Mouse (Mus musculus): ENCODE data around the gene Slc31a1. TPM values are rescaled to one million over a fixed set of nuclear protein-coding genes. Genes with fewer than 3 reads are reported as not detected.

The Slc31a1 gene
- polyA plus RNA-seq, 1 experiment from 2014 or later, result 53.2 TPM

DNA sequence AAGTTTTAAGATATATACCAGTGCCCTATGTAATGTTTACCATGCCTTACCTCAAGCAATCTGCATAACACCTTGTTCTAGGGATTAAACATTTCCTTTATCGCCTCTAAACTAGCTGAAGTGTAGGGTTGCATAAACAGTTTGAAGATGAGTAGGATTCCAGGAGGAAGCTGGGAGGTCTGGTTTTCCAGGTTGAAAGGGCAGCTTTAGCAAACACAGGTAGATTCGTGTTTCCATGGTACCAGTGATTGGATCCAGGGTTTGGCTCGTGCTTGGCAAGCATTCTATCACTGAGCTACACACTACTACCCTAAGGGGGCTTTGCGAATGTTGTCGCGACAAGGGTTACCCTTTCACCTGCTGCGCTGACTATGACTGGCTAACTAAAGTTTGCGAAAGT, 3.8 kb downstream of the Slc31a1 start:
- H3K27me3 ChIP-seq, result no peaks in the 10 kb centered on the region
- 77% methylated on average over 8 of the region's 8 CpGs for WGBS
- no peaks in the 10 kb centered on the region for H3K9me3 ChIP-seq (replicated peaks)
- peaks cover 12% of the 10 kb centered on the region for H3K4me1 ChIP-seq
- no peaks in the 10 kb centered on the region for H3K36me3 ChIP-seq
- ATAC-seq (ENCODE audit: insufficient number of reproducible peaks, low FRiP score, low TSS enrichment, low read depth), result no peak
- H3K4me2 ChIP-seq (replicated peaks), result no peak overlapping the region
- H3K27ac ChIP-seq (replicated peaks), result no peak overlapping the region
- no peak overlapping the region for H3K4me3 ChIP-seq (replicated peaks)
- H3K9ac ChIP-seq, result no peak overlapping the region

DNA sequence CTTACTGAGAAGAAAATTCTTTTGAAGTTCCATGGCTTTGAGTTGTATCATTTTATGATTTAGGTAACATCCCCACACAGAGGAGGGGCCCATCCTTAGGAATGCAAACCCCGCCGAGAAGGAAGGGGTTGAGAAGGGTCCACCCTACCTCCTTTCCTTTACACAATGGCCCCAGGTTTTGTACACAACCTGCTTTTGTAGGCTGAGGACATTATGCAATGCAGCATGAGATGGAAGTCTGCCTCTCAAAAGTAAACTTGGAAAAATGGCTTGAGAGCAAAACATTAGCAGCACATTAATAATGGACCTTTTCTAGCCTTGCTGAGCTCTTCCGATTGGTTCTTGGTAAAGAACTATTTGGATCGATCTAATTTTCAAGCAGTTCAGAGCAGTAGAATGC, 5.8 kb downstream of the Slc31a1 start:
- Histone ChIP-seq H3K9ac (no peak overlapping the region), H3K4me1 (peaks cover 7% of the 10 kb centered on the region; the same call in 1 of the 2 replicates), H3K36me3 (no peaks in the 10 kb centered on the region), H3K4me3 (replicated peaks) (no peak overlapping the region), H3K27ac (replicated peaks) (no peak overlapping the region), H3K27me3 (no peaks in the 10 kb centered on the region), H3K4me2 (replicated peaks) (no peak overlapping the region), H3K9me3 (replicated peaks) (no peaks in the 10 kb centered on the region)
- no peak for ATAC-seq (ENCODE audit: insufficient number of reproducible peaks, low FRiP score, low TSS enrichment, low read depth)
- WGBS, result 75% methylated on average over 4 of the region's 4 CpGs

DNA sequence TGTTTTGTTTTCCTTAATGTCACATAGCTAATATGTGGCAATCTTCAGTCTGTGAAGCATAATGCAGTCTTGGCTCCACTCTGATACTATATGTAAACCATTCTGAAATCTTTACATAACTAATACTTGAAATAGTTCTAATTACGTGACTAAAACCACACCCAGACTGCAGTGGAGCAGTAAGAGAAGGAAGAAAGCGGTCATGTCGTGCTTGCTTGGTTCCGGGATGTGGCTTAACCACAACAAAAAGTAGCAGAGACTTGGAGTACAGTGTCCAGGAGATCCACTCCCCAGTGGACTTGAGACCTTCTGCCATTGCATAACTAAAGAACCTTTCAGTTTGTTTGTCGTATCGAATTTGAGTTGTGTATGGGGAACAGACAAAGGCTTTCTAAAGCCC, 7.1 kb downstream of the Slc31a1 start:
- Histone ChIP-seq H3K9ac (no peak overlapping the region), H3K27me3 (no peaks in the 10 kb centered on the region), H3K36me3 (no peaks in the 10 kb centered on the region), H3K27ac (replicated peaks) (no peak overlapping the region), H3K4me2 (replicated peaks) (no peak overlapping the region), H3K9me3 (replicated peaks) (no peaks in the 10 kb centered on the region), H3K4me3 (replicated peaks) (no peak overlapping the region), H3K4me1 (no peaks in the 10 kb centered on the region)
- 80% methylated on average over 6 of the region's 6 CpGs for WGBS
- no peak for ATAC-seq (ENCODE audit: insufficient number of reproducible peaks, low FRiP score, low TSS enrichment, low read depth)

DNA sequence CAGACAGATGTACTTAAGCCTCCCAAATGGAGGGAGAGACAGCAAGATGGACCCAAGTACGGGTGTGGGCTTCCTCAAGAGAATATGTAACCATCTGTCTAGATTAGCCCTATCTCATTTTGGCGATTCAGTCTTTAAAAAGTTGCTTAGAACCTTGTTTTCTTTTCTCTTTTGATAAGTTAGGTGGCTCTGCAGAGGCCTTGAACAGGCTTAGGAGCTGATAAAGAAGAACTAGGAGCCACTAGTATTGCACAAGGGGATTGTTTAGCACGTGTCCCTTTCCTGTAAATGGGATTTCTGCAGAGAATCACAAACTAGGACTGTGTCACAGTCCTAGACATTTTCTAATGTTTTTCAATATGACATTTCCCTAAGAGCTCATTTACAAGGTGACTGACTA, 8.6 kb downstream of the Slc31a1 start:
- H3K27ac ChIP-seq (replicated peaks), result no peak overlapping the region
- H3K9me3 ChIP-seq (replicated peaks), result no peaks in the 10 kb centered on the region
- no peak overlapping the region for H3K4me2 ChIP-seq (replicated peaks)
- no peak overlapping the region for H3K9ac ChIP-seq
- H3K36me3 ChIP-seq, result no peaks in the 10 kb centered on the region
- no peak overlapping the region for H3K4me3 ChIP-seq (replicated peaks)
- H3K27me3 ChIP-seq, result no peaks in the 10 kb centered on the region
- 81% methylated on average over 3 of the region's 3 CpGs for WGBS
- H3K4me1 ChIP-seq, result 0 out of 2 replicates have a peak, but pooled peaks cover 6% of the 10 kb centered on the region
- ATAC-seq (ENCODE audit: insufficient number of reproducible peaks, low FRiP score, low TSS enrichment, low read depth), result no peak

DNA sequence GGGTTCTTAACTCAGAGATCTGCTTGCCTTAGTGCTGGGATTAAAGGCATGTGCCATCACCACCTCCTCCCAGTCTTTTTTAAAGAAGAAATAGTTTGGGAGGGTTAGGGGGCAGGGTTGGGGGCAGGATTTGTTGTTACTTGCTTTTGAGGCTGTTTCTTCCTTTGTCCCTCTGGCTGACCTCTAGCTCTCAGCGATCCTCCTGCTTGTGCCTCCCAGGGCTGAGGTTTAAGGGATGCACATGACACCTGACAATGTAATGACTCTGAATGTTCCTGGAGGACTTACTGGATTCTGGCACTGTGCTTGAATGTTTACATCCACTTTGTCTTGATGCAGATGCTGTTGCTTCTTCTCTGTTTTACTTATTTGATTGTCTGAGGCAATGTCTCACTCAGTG, 11.9 kb downstream of the Slc31a1 start:
- H3K27ac ChIP-seq (replicated peaks), result no peak overlapping the region
- no peaks in the 10 kb centered on the region for H3K36me3 ChIP-seq
- 0 out of 2 replicates have a peak, but pooled peaks cover 6% of the 10 kb centered on the region for H3K4me1 ChIP-seq
- WGBS, result 47% methylated on average over 1 of the region's 1 CpGs
- no peaks in the 10 kb centered on the region for H3K9me3 ChIP-seq (replicated peaks)
- H3K27me3 ChIP-seq, result no peaks in the 10 kb centered on the region
- H3K9ac ChIP-seq, result no peak overlapping the region
- no peak overlapping the region for H3K4me3 ChIP-seq (replicated peaks)
- no peak for ATAC-seq (ENCODE audit: insufficient number of reproducible peaks, low FRiP score, low TSS enrichment, low read depth)
- H3K4me2 ChIP-seq (replicated peaks), result no peak overlapping the region

DNA sequence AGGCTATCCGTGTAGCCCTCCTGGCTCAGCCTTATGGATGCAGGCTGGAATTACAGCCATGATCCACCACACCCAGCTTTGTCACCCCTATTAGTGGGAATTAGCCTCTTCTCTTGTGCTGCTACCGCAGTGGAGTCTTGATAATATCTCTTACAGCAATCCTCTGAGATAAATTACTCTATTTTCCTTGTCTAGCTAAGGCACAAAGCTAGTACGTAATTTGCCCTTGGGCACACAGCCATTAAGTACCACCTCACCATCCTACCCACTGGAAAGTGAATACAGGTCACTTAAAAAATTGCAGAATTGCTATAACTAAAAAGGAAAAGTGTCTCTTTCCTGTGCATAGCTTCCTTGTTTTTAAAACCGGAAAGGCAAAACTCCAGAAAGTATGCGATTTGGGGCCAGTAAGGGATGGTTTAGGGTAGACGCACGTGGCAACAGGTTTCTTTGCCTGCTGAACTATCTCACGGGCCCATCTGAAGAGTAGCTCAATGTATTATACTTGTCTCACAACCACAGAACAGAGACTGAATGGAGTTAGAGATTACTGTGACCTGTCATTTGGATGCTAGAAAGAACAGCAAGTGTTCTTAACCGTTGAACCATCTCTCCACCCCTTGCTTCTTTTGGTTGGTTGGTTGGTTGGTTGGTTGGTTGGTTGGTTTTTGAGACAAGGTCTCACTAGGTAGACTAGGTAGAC, 12.4 kb downstream of the Slc31a1 start:
- no peak overlapping the region for H3K4me2 ChIP-seq (replicated peaks)
- WGBS, result 66% methylated on average over 9 of the region's 9 CpGs
- no peak for ATAC-seq (ENCODE audit: insufficient number of reproducible peaks, low FRiP score, low TSS enrichment, low read depth)
- H3K4me1 ChIP-seq, result 0 out of 2 replicates have a peak, but pooled peaks cover 6% of the 10 kb centered on the region
- no peaks in the 10 kb centered on the region for H3K36me3 ChIP-seq
- H3K4me3 ChIP-seq (replicated peaks), result no peak overlapping the region
- H3K27me3 ChIP-seq, result no peaks in the 10 kb centered on the region
- H3K27ac ChIP-seq (replicated peaks), result no peak overlapping the region
- no peak overlapping the region for H3K9ac ChIP-seq
- no peaks in the 10 kb centered on the region for H3K9me3 ChIP-seq (replicated peaks)

DNA sequence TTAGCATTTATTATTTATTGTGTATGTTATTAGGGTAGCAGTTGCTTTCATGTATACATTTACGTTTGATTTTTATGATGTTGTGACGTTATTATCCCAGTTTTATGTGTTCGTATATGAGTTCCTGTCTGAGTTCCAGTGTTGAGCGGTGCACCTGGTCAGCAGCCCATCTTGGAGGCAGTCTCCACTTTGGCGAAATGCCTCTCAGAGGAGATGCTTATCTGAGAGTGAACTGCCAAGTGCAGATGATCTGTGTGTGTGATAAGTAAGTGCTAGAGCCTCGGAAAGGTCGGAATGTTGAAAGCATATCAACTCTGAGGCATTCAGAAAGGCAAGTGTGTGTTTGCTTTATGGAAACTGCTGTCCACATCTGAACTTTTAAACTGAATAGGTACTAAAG, 13.1 kb downstream of the Slc31a1 start:
- ATAC-seq (ENCODE audit: insufficient number of reproducible peaks, low FRiP score, low TSS enrichment, low read depth), result no peak

DNA sequence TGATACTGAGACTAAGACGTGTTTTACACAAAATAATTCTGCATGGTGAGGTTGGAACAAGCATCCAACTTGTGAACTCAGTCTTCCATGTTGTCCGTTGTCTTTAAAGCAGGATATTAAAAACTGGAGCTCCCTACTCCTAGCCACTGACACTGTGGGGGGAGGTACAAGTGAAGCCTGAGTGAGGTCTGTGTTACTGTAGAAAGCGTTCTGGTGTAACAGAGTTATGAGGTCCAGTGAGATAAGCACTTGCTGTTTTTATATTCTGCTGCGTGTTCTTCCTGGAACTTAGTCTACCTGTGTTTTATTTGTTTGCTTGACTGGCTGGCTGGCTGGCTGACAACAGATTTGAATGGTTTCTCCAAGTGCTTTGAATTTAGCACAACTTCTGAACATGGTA, 13.8 kb downstream of the Slc31a1 start:
- H3K36me3 ChIP-seq, result no peaks in the 10 kb centered on the region
- ATAC-seq (ENCODE audit: insufficient number of reproducible peaks, low FRiP score, low TSS enrichment, low read depth), result no peak
- 0 out of 2 replicates have a peak, but pooled peaks cover 6% of the 10 kb centered on the region for H3K4me1 ChIP-seq
- no peak overlapping the region for H3K27ac ChIP-seq (replicated peaks)
- H3K9ac ChIP-seq, result no peak overlapping the region
- H3K4me3 ChIP-seq (replicated peaks), result no peak overlapping the region
- 80% methylated on average over 4 of the region's 4 CpGs for WGBS
- no peak overlapping the region for H3K4me2 ChIP-seq (replicated peaks)
- no peaks in the 10 kb centered on the region for H3K27me3 ChIP-seq
- H3K9me3 ChIP-seq (replicated peaks), result no peaks in the 10 kb centered on the region

More for the DNA sequence above, 13.1 kb downstream of the Slc31a1 start:
- H3K36me3 ChIP-seq, result no peaks in the 10 kb centered on the region
- no peak overlapping the region for H3K4me3 ChIP-seq (replicated peaks)
- no peak overlapping the region for H3K9ac ChIP-seq
- H3K4me1 ChIP-seq, result 0 out of 2 replicates have a peak, but pooled peaks cover 6% of the 10 kb centered on the region
- no peaks in the 10 kb centered on the region for H3K9me3 ChIP-seq (replicated peaks)
- no peak overlapping the region for H3K4me2 ChIP-seq (replicated peaks)
- H3K27me3 ChIP-seq, result no peaks in the 10 kb centered on the region
- H3K27ac ChIP-seq (replicated peaks), result no peak overlapping the region
- 75% methylated on average over 7 of the region's 7 CpGs for WGBS

DNA sequence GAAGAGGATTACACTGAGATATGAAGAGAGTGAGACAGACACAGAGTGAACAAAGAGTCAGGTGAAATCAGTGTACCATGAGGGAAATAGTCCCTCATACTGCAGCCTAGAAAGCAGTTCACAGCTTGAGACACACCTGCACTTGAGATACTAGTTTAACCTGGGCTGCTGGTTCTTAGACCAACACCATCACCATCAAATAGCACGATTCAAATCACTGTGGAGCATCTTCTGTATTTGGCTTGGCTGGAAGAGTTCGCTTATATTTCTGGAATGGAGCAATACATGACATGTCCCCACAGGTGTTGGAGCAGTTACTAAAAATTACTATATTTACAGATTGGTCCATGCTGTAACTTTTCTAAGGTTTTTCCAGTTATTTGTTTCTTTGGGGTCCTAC, 15.6 kb downstream of the Slc31a1 start:
- no peak overlapping the region for H3K4me2 ChIP-seq (replicated peaks)
- no peak for ATAC-seq (ENCODE audit: insufficient number of reproducible peaks, low FRiP score, low TSS enrichment, low read depth)
- H3K4me1 ChIP-seq, result 0 out of 2 replicates have a peak, but pooled peaks cover 6% of the 10 kb centered on the region
- no peak overlapping the region for H3K27ac ChIP-seq (replicated peaks)
- 81% methylated on average over 2 of the region's 2 CpGs for WGBS
- H3K36me3 ChIP-seq, result no peaks in the 10 kb centered on the region
- no peaks in the 10 kb centered on the region for H3K9me3 ChIP-seq (replicated peaks)
- H3K9ac ChIP-seq, result no peak overlapping the region
- no peak overlapping the region for H3K4me3 ChIP-seq (replicated peaks)
- H3K27me3 ChIP-seq, result no peaks in the 10 kb centered on the region

DNA sequence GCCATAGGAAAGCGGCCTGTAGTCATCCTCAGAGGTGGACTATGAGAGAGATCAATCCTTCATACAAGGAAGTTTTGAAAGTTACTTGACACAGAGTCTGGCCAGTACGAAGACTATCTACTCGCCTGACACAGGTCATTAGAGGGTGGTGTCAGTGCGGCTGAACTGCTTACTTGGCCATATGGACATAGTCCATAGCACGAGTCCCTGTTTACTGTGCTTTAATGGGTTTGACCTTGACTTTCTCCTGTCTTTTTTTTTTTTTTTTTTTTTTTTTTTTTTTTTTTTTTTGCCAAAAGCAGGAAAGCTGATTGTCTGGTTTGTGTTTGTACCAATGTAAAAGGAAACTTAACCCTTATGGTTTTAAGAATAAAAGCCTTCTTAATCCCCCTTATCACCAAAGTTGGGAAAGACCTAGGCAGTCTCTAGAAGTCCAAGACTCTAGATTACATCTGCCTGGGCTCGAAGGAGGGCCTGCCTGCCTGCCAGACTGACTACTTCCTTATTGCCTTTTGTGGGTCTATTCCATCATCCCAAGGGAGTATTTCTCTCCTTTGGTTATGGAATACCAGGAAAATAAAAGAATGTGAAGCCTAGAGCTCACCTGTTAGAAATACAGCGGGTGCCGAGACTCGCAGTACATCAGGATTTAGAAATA, 19.3 kb downstream of the Slc31a1 start:
- no peak overlapping the region for H3K9ac ChIP-seq
- no peaks in the 10 kb centered on the region for H3K36me3 ChIP-seq
- H3K4me2 ChIP-seq (replicated peaks), result no peak overlapping the region
- no peaks in the 10 kb centered on the region for H3K9me3 ChIP-seq (replicated peaks)
- no peaks in the 10 kb centered on the region for H3K27me3 ChIP-seq
- H3K27ac ChIP-seq (replicated peaks), result no peak overlapping the region
- WGBS, result 84% methylated on average over 9 of the region's 9 CpGs
- H3K4me3 ChIP-seq (replicated peaks), result no peak overlapping the region
- H3K4me1 ChIP-seq, result no peaks in the 10 kb centered on the region
- no peak for ATAC-seq (ENCODE audit: insufficient number of reproducible peaks, low FRiP score, low TSS enrichment, low read depth)

DNA sequence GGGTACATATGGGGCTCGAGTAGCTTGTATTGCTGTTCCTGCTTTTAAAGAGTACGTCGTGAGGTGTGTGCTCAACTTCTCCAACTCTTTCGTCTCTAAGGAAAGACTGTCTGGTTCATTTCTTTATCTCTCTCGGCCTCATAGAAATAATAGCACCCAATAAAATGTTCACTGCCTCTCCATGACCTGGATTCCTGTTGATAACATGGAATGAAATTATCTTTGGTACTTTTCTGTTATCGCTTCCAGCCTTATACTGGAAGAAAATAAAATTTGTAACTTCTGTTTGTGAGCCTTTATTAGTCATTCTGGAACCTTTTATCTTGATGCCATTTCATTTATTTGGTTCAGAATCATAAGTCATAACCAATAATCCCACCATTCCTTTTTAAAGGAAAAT, 22.7 kb downstream of the Slc31a1 start:
- Histone ChIP-seq H3K9ac (no peak overlapping the region), H3K9me3 (replicated peaks) (no peaks in the 10 kb centered on the region), H3K36me3 (peaks cover 11% of the 10 kb centered on the region), H3K27ac (replicated peaks) (no peak overlapping the region), H3K4me2 (replicated peaks) (no peak overlapping the region), H3K27me3 (no peaks in the 10 kb centered on the region), H3K4me3 (replicated peaks) (no peak overlapping the region), H3K4me1 (no peaks in the 10 kb centered on the region)
- no peak for ATAC-seq (ENCODE audit: insufficient number of reproducible peaks, low FRiP score, low TSS enrichment, low read depth)
- 90% methylated on average over 6 of the region's 6 CpGs for WGBS

DNA sequence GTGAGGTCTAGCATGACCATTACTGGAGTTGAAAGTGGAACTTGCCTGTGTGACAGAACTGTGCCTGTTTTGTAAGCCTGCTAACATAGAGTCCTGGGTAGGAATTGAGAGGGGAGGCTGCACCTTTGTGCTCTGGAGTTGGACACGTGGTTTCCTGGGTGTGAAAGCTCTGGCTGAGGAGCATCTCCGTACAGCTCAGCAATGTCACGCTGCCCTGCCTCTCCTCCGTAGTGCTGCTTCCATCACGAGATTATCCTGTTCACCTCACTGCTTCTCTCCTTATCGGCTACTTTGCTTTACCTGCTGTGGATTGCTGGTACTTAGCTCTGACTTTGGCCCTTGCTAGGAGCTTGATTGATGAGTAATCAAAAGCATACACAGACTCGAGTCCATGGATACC, 23.2 kb downstream of the Slc31a1 start:
- Histone ChIP-seq H3K36me3 (peaks cover 17% of the 10 kb centered on the region), H3K9ac (no peak overlapping the region), H3K9me3 (replicated peaks) (no peaks in the 10 kb centered on the region), H3K27me3 (no peaks in the 10 kb centered on the region), H3K27ac (replicated peaks) (no peak overlapping the region), H3K4me3 (replicated peaks) (no peak overlapping the region), H3K4me2 (replicated peaks) (no peak overlapping the region), H3K4me1 (no peaks in the 10 kb centered on the region)
- 81% methylated on average over 7 of the region's 7 CpGs for WGBS
- ATAC-seq (ENCODE audit: insufficient number of reproducible peaks, low FRiP score, low TSS enrichment, low read depth), result no peak

All from embryonic facial prominence, embryonic 15.5 days (tissue).